Mouse (Mus musculus) thymus, adult 2 months (tissue): Measurements from ENCODE around the gene Ubiad1. TPM values are rescaled to one million over a fixed set of nuclear protein-coding genes. Genes with fewer than 3 reads are reported as not detected.

Source experiments
- DNase-seq: peaks from one replicate; pipeline ENCODE4 v3.0.0; 2021
- H3K27ac ChIP-seq: fragments of 200-500 bp; 2 replicates; pipeline ENCODE4 v1.5.1; 2012; ENCODE audit warnings: low read length, control low read depth; ENCODE audit not compliant: control insufficient read depth, insufficient read depth
- H3K27me3 ChIP-seq: fragments of 200-500 bp; 2 replicates; pipeline ENCODE4 v1.6.1; 2012; ENCODE audit warnings: mild to moderate bottlenecking, low read length, moderate library complexity, mixed read lengths; ENCODE audit not compliant: control insufficient read depth, insufficient read depth
- H3K36me3 ChIP-seq: fragments of 200-500 bp; 2 replicates; pipeline ENCODE4 v1.6.1; 2012; ENCODE audit warnings: mild to moderate bottlenecking, low read length, moderate library complexity; ENCODE audit not compliant: control insufficient read depth, insufficient read depth
- H3K4me1 ChIP-seq: fragments of 200-500 bp; replicated peaks from 2 replicates; pipeline ENCODE4 v1.6.1; 2012; ENCODE audit warnings: low read length; ENCODE audit not compliant: control insufficient read depth, insufficient read depth
- H3K4me3 ChIP-seq: fragments of 200-500 bp; 2 replicates; pipeline ENCODE4 v1.5.1; 2012; ENCODE audit warnings: mild to moderate bottlenecking, low read length, control low read depth, moderate library complexity; ENCODE audit not compliant: control insufficient read depth, insufficient read depth
- CTCF ChIP-seq: fragments of 200-500 bp; IDR thresholded peaks from 2 replicates; pipeline ENCODE4 v1.5.1; 2012; ENCODE audit warnings: mild to moderate bottlenecking, control low read depth, low read length, moderate library complexity, borderline replicate concordance; ENCODE audit not compliant: control insufficient read depth, poor library complexity, insufficient read depth; ENCODE audit errors: extremely low read depth
- POLR2A ChIP-seq: fragments of 200-500 bp; IDR thresholded peaks from 2 replicates; pipeline ENCODE4 v1.6.1; 2012; ENCODE audit warnings: mild to moderate bottlenecking, low read length, control low read depth, moderate library complexity; ENCODE audit not compliant: control insufficient read depth, poor library complexity, insufficient read depth; ENCODE audit errors: extremely low read depth
- WGBS: fragments of 180-500 bp; shearing (Covaris S2); methylation state at CpG from one replicate; pipeline ENCODE4 v1.1.7; 2018; 5-methylcytosine and 5-hydroxymethylcytosine counted together
- polyA plus RNA-seq: library from polyadenylated mRNA; depleted of rRNA; stranded (reverse); fragments of >200 nt; gene quantifications from 2 replicates; pipeline ENCODE4 v1.2.3, GENCODE M21; 2012; rRNA removed

Gene Ubiad1
- polyA plus RNA-seq, 1 experiment: 20.0 TPM

DNA sequence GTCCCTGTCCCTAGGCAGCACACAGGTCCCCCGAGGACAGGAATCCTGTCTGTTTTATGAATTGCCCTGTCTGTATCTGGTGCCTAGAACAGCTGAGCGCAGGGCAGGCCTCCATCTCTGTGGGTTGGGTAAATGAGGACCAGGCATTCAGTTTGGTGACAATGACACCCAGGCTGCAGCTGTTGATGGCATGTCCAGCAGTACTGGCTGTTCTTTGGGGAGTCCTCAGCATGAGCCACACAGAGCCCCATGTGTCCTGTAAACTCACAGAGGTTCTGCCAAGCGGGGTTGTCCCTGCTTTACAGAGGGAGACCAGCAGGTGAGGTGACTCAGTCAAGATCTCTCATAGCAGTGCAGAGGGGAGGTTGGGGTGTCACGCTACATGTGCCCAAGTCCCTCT, 47.5 kb downstream of the Ubiad1 start:
- Histone ChIP-seq H3K4me3 (no peak overlapping the region), H3K36me3 (no peaks in the 10 kb centered on the region), H3K4me1 (no peaks in the 10 kb centered on the region), H3K27ac (no peak overlapping the region), H3K27me3 (no peaks in the 10 kb centered on the region; the same call in 1 of the 2 replicates)
- TF ChIP-seq POLR2A (no peak), CTCF (no peak)
- no peak for DNase-seq
- 95% methylated on average over 4 of the region's 4 CpGs for WGBS

DNA sequence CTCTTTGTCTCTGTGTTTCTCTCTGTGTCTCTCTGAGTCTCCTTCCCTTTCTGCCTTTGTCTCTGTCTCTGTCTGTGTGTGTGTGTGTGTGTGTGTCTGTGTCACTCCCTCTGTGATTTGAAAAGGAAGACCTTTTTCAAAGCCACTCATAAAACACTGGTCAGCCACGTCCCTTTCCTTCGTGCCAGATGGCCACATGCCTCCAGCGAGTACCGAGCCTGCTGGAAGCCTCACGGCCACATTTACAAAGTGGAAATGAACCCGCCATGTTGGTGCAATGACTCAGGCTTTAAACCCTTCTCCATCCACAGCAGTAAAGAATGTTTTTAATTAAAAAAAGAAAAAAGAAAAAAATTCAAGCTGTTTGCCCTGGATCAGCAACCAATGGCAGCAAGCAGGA, 48.7 kb downstream of the Ubiad1 start:
- TF ChIP-seq CTCF (no peak), POLR2A (no peak)

DNA sequence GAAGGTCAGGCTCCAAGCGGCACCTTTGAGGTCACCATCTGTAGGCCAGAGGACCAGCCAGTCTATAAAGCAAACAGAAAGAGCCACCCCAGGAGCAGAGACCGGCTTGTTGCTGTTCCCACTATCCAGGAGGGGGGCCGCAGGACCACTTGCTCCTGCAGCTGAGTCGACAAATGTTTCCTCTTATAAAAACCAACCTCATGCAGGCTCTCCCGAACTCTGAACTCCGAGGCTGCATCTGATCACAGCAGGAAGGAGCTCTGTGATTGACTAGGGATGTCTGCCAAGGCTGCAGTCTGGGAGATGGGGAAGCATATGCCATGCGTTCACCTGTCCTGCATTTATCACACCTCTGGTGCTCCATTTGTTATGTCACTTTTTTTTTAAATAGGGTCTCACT, 49.4 kb downstream of the Ubiad1 start:
- Histone ChIP-seq H3K27ac (no peak overlapping the region), H3K4me1 (no peaks in the 10 kb centered on the region), H3K36me3 (no peaks in the 10 kb centered on the region), H3K27me3 (no peaks in the 10 kb centered on the region), H3K4me3 (no peak overlapping the region)
- 74% methylated on average over 7 of the region's 7 CpGs for WGBS
- TF ChIP-seq POLR2A (no peak), CTCF (no peak)
- no peak for DNase-seq

More for the DNA sequence above, 48.7 kb downstream of the Ubiad1 start:
- no peaks in the 10 kb centered on the region for H3K36me3 ChIP-seq
- no peaks in the 10 kb centered on the region for H3K4me1 ChIP-seq
- DNase-seq: no peak
- H3K4me3 ChIP-seq: no peak overlapping the region
- 85% methylated on average over 6 of the region's 6 CpGs for WGBS
- H3K27me3 ChIP-seq: no peaks in the 10 kb centered on the region; the same call in 1 of the 2 replicates
- no peak overlapping the region for H3K27ac ChIP-seq

DNA sequence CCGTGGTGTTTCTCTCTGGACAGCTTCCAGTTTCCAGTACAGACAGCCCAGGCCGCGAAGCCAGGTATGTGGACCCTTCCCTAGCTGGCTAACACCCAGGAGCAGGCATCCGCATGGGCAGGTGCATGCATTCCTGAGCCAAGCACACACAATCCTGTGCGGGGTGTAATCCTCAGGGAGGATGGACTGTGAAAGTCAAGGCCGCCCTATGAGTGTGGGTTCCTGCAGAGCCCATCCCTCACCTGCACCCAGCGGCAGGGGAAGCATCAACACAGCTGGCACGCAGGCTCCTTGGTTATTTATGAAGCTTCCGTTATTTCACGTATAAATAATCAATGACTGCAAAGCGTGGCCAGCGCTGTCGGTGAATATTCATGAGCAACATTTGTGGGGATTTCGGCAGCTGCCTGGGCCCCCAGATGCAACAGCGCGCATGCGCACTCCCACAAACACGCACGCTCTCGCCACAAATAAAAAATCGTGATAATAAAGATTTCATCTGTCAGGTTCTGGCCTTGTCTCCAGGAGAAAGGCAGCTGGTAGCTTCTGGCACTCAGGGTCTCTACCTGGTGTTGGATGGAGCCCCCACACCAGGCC, 52.8 kb downstream of the Ubiad1 start:
- no peak for TF ChIP-seq CTCF
- TF ChIP-seq POLR2A: no peak
- WGBS: 79% methylated on average over 21 of the region's 21 CpGs
- no peaks in the 10 kb centered on the region for H3K4me1 ChIP-seq

DNA sequence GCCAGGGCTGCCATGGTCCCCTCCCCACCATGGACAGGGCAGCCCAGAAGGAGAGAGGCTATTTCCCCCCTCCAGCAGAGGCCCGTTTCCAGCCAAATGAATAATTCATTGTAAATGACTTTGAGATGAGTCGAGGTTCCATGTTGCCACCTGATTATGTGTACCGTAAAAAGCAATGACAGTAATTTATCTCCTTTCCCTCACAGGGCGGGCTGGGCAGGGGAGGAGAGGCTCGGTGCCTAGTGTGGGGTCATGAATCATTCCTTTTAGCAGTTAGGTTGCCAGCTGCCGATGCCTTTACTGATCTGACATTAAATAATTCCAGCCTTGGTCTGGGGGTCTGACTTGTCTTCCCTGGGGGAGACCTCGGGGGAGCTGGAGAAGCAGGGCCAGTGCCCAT, 54.9 kb downstream of the Ubiad1 start:
- Histone ChIP-seq H3K27ac (no peak overlapping the region), H3K27me3 (no peaks in the 10 kb centered on the region), H3K36me3 (no peaks in the 10 kb centered on the region), H3K4me1 (no peaks in the 10 kb centered on the region), H3K4me3 (no peak overlapping the region)
- TF ChIP-seq POLR2A (no peak), CTCF (no peak)
- 69% methylated on average over 7 of the region's 7 CpGs for WGBS
- DNase-seq: no peak

More for the DNA sequence above, 52.8 kb downstream of the Ubiad1 start:
- Histone ChIP-seq H3K36me3 (no peaks in the 10 kb centered on the region), H3K4me3 (no peak overlapping the region), H3K27me3 (no peaks in the 10 kb centered on the region), H3K27ac (no peak overlapping the region)
- no peak for DNase-seq

DNA sequence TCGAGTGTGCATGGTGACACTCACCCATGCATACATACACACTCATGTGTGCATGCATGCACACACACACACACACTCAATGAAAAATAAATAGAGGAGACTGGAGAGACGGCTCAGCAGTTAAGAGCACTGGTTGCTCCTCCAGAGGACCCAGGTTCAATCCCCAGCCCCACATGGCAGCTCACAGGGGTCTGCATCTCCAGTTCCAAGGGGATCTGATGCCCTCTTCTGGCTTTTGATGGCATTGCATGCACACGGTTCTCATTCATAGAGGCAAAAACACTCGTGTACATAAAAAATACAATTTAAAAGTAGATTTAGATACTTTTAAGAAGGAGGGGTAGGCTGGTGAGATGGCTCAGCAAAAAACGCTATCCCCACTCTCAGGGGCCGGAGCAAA, 55.5 kb downstream of the Ubiad1 start:
- Histone ChIP-seq H3K4me1 (no peaks in the 10 kb centered on the region), H3K27me3 (no peaks in the 10 kb centered on the region), H3K4me3 (no peak overlapping the region), H3K36me3 (no peaks in the 10 kb centered on the region), H3K27ac (no peak overlapping the region)
- WGBS: 65% methylated on average over 6 of the region's 6 CpGs
- no peak for TF ChIP-seq CTCF
- no peak for TF ChIP-seq POLR2A
- DNase-seq: no peak

DNA sequence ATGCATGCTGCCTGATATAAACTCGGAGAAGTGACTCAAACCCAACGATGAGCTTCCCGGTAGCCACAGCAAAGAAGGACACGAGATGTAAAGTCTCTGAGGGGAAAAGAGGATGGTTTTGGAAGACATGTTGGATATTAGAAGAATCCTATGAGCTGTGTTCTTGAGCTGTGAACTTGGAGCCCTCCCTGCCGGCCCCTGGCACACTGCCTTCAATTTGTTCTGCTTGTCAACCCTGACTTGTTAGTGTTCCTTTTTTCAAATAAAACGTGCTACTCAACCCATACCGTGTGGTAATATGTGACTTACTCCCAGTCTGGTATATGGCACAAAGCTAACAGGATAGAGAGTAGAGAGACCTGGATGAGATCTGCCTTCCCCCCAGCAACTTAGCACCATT, 59.3 kb downstream of the Ubiad1 start:
- H3K4me1 ChIP-seq: no peaks in the 10 kb centered on the region
- no peak for DNase-seq

More for the DNA sequence above, 59.3 kb downstream of the Ubiad1 start:
- Histone ChIP-seq H3K27ac (no peak overlapping the region), H3K36me3 (no peaks in the 10 kb centered on the region), H3K4me3 (no peak overlapping the region), H3K27me3 (no peaks in the 10 kb centered on the region)
- TF ChIP-seq POLR2A (no peak), CTCF (no peak)
- 81% methylated on average over 7 of the region's 7 CpGs for WGBS

Other genes starting within 250 kb of the Ubiad1 start
- 0.04 and 0.26 TPM in 2 replicates for gene Disp3, start 156.8 kb downstream of the Ubiad1 start, polyA plus RNA-seq
- 25.0 and 31.5 TPM in 2 replicates for gene Mtor, start 3.8 kb upstream of the Ubiad1 start, polyA plus RNA-seq
- 1.9 and 2.4 TPM in 2 replicates for gene Angptl7, start 55.7 kb upstream of the Ubiad1 start, polyA plus RNA-seq
- 69.1 and 73.4 TPM in 2 replicates for gene Exosc10, start 113.7 kb upstream of the Ubiad1 start, polyA plus RNA-seq
- 98.7 and 110 TPM in 2 replicates for gene Srm, start 146.7 kb upstream of the Ubiad1 start, polyA plus RNA-seq
- 3.8 and 4.0 TPM in 2 replicates for gene Masp2, start 157.8 kb upstream of the Ubiad1 start, polyA plus RNA-seq
- gene Tardbp, start 182.2 kb upstream of the Ubiad1 start, polyA plus RNA-seq: 217 and 252 TPM in 2 replicates
- gene Gm572, start 198.5 kb upstream of the Ubiad1 start, polyA plus RNA-seq: 0.31 and 0.34 TPM in 2 replicates